Mouse (Mus musculus): ENCODE measurements around the gene Dop1b. TPM values are rescaled to one million over a fixed set of nuclear protein-coding genes. Genes with fewer than 3 reads are reported as not detected.

Dop1b gene
- polyA plus RNA-seq, 1 experiment from 2014 or later = 8.4 TPM

DNA sequence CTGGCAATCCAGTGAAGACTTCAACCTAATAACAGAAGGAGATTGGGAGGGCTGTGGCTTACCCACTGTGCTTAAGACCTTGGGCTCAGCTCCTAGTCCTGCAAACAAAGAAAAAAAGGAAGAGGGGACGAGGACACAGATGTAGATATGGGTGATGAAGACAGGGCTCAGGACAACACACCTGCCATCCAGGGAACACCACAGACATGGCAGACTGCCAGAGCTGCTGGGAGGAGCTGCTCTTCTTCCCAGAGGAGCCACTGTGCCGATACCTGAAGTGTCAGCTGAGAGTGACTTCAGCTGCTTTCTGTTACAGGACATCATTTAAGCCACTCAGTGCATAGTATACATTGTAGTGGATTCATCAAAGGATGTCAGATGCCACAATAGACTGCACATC is 10.8 kb downstream of the Dop1b start:
- H3K4me2 ChIP-seq (ENCODE audit: low read depth, low read length) = no peak overlapping the region
- no peak overlapping the region for H3K4me3 ChIP-seq (ENCODE audit: low read length)
- no peak overlapping the region for H3K27ac ChIP-seq (ENCODE audit: low read length)
- no peak for ATAC-seq (replicated peaks; ENCODE audit: extremely low read depth, insufficient read depth, low FRiP score)
- 52% methylated on average over 2 of the region's 2 CpGs for WGBS
- H3K27me3 ChIP-seq (ENCODE audit: control insufficient read depth, insufficient read depth, low read length) = no peaks in the 10 kb centered on the region
- no peak overlapping the region for H3K9ac ChIP-seq (ENCODE audit: low read length)
- no peaks in the 10 kb centered on the region for H3K36me3 ChIP-seq (ENCODE audit: control insufficient read depth, insufficient read depth)
- peaks cover under 1% of the 10 kb centered on the region for H3K4me1 ChIP-seq (ENCODE audit: control insufficient read depth, insufficient read depth, low read length)
- H3K9me3 ChIP-seq (replicated peaks; ENCODE audit: control insufficient read depth, low read length) = no peaks in the 10 kb centered on the region

DNA sequence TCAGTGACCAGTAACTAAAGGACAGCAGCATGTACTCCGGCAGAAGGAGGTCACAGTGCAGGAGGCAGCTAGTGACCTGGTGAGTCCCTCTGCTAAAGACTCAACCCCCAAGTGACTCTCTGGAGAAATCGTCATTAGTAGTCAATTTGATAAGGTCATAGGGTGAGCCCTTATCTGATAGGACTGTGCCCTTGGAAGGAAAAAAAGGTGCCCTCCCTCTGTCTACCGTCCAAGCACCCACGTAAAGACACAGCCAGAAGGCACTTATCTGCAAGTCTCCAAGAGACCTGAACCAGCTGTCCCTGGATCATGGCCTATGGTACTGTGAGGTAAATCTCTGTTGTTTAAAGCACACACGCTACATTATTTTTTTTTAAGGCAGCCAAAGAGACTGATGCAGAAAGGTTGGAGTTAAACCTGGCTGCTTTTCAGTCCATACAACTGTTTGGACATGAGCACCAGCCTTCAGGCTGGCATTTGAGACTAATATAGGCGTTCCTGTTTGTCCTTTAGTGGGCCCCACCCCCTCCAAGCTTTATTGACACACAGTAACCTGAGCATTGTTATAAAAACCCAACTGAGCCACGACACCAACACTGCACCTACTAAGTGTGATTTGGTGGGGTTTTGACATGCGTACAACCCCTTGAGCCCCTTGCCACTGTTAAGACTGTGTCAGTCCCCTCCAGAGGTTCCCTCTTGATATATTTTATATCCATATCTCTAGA is 13.9 kb downstream of the Dop1b start:
- Histone ChIP-seq H3K36me3 (ENCODE audit: control insufficient read depth, insufficient read depth) (no peaks in the 10 kb centered on the region), H3K27me3 (ENCODE audit: control insufficient read depth, insufficient read depth, low read length) (no peaks in the 10 kb centered on the region), H3K9me3 (replicated peaks; ENCODE audit: control insufficient read depth, low read length) (no peaks in the 10 kb centered on the region), H3K4me3 (ENCODE audit: low read length) (no peak overlapping the region), H3K4me1 (ENCODE audit: control insufficient read depth, insufficient read depth, low read length) (0 out of 2 replicates have a peak, but pooled peaks cover 2% of the 10 kb centered on the region), H3K4me2 (ENCODE audit: low read depth, low read length) (no peak overlapping the region), H3K9ac (ENCODE audit: low read length) (no peak overlapping the region), H3K27ac (ENCODE audit: low read length) (no peak overlapping the region)
- ATAC-seq (replicated peaks; ENCODE audit: extremely low read depth, insufficient read depth, low FRiP score) = no peak
- 67% methylated on average over 8 of the region's 8 CpGs for WGBS

DNA sequence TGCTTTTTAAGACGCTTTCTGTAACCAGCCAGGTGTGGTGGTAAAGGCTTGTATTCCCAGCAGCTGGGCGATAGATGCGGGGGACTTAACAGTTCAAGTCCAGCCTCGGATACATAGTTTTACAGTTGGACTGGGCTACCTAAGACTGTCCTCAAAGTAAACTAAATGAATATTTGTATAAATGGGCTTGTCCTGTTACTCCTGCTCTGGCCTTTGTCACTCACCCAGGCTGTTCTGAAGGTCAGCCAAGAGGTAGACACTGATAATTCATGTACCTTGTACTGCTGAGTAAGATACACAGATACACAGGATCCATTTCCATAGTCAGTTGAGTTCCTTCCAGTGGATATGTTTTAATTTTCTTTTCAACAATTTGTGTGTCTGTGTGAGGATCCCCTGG is 14.5 kb downstream of the Dop1b start:
- WGBS = 88% methylated on average over 4 of the region's 4 CpGs

DNA sequence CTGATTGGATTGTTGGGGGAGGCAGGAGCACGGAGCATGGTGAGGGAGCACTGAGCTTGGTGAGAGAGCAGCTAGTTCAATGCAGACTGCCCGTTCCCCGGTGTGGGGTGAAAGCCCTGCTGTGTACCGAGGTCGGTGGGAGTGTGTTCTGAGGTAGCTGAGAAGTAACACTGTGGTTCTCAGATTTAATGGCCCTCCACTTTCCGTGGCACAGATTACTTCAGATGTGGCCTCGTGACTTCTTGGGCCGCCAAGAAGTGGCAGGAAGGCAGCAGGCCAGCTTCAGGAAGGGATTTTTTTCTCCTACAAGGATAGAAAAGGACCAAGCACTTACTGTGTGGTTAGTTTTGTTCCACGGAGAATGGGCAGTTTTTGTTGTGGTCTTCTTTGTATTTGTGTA is 17.0 kb downstream of the Dop1b start:
- ATAC-seq (replicated peaks; ENCODE audit: extremely low read depth, insufficient read depth, low FRiP score) = no peak
- Histone ChIP-seq H3K36me3 (ENCODE audit: control insufficient read depth, insufficient read depth) (no peaks in the 10 kb centered on the region), H3K9me3 (replicated peaks; ENCODE audit: control insufficient read depth, low read length) (no peaks in the 10 kb centered on the region), H3K4me3 (ENCODE audit: low read length) (no peak overlapping the region), H3K9ac (ENCODE audit: low read length) (no peak overlapping the region), H3K4me2 (ENCODE audit: low read depth, low read length) (no peak overlapping the region), H3K27ac (ENCODE audit: low read length) (no peak overlapping the region), H3K27me3 (ENCODE audit: control insufficient read depth, insufficient read depth, low read length) (no peaks in the 10 kb centered on the region), H3K4me1 (ENCODE audit: control insufficient read depth, insufficient read depth, low read length) (peaks cover 10% of the 10 kb centered on the region)
- 73% methylated on average over 9 of the region's 9 CpGs for WGBS

More for the DNA sequence above, 14.5 kb downstream of the Dop1b start:
- Histone ChIP-seq H3K4me1 (ENCODE audit: control insufficient read depth, insufficient read depth, low read length) (peaks cover 6% of the 10 kb centered on the region), H3K4me3 (ENCODE audit: low read length) (no peak overlapping the region), H3K4me2 (ENCODE audit: low read depth, low read length) (no peak overlapping the region), H3K27me3 (ENCODE audit: control insufficient read depth, insufficient read depth, low read length) (no peaks in the 10 kb centered on the region), H3K9me3 (replicated peaks; ENCODE audit: control insufficient read depth, low read length) (no peaks in the 10 kb centered on the region), H3K36me3 (ENCODE audit: control insufficient read depth, insufficient read depth) (no peaks in the 10 kb centered on the region), H3K9ac (ENCODE audit: low read length) (no peak overlapping the region), H3K27ac (ENCODE audit: low read length) (no peak overlapping the region)
- ATAC-seq (replicated peaks; ENCODE audit: extremely low read depth, insufficient read depth, low FRiP score) = no peak

DNA sequence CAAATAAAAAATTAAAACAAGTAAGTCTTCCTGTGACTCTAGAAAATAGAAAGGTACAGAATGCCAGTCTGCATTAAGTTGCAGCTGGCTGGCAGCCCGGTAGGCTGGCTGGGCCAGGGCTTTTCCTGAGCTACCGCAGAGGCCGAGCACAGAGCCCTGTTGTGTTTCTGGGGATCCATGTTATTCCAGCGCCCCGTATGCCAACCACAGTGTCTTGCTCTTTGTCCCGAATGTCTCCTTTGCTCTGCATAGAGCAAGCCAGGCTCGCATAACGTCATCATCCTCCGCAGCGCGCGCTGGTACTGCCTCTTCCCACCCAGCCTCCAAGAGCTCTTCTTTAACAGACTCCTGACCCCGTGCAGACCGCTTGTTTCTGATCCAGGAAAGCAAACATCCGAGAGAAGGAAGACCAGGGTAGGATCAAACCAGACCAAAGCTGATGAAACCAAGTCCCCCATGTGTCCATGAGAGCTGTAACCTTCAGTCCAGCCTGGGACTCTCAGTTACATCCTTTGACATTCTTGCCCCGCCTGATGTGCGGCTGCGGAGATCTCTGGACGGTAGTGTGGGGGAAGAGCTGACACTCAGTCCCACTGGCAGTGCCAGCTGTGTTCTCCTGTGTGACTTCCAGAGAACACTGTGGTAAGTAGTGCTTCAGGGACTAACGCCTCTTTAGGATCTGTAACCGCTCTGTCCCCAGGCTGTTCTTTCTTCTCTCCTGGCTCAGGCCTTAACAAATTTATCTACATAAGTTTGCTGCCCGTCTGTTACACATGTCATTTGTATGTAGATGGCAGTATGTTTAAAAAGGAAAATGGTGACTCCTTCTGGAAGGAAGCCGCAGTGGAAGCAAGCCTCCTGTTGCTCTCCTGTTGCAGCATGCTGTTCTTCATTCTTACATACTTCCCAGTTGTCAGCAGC is 18.4 kb downstream of the Dop1b start:
- 78% methylated on average over 23 of the region's 23 CpGs for WGBS

DNA sequence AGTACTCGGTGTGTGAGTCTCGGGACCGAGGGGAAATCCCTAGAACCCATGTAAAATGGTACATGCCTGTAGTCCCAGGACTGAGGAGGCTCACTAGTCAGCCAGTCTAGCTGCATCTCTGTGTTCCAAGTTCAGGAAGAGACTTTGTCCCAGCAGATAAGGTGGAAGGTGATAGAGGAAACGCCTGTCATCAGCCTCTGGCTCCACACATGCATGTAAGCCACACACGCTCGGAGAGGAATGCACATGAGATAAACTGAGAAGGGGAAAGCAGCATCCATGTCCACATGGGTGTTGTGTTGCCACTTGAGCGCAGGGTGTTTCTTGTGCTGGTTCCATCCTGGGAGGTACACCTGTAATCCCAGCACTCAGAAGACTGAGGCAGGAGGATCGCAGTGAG is 19.6 kb downstream of the Dop1b start:
- WGBS = 62% methylated on average over 8 of the region's 8 CpGs
- ATAC-seq (replicated peaks; ENCODE audit: extremely low read depth, insufficient read depth, low FRiP score) = 0 out of 2 replicates have a peak, but pooled peaks have one; percentile 56
- H3K4me3 ChIP-seq (ENCODE audit: low read length) = no peak overlapping the region

More for the DNA sequence above, 18.4 kb downstream of the Dop1b start:
- Histone ChIP-seq H3K27ac (ENCODE audit: low read length) (no peak overlapping the region), H3K36me3 (ENCODE audit: control insufficient read depth, insufficient read depth) (no peaks in the 10 kb centered on the region), H3K27me3 (ENCODE audit: control insufficient read depth, insufficient read depth, low read length) (no peaks in the 10 kb centered on the region), H3K9ac (ENCODE audit: low read length) (no peak overlapping the region), H3K9me3 (replicated peaks; ENCODE audit: control insufficient read depth, low read length) (no peaks in the 10 kb centered on the region), H3K4me1 (ENCODE audit: control insufficient read depth, insufficient read depth, low read length) (peaks cover 10% of the 10 kb centered on the region), H3K4me2 (ENCODE audit: low read depth, low read length) (no peak overlapping the region), H3K4me3 (ENCODE audit: low read length) (no peak overlapping the region)
- no peak for ATAC-seq (replicated peaks; ENCODE audit: extremely low read depth, insufficient read depth, low FRiP score)

DNA sequence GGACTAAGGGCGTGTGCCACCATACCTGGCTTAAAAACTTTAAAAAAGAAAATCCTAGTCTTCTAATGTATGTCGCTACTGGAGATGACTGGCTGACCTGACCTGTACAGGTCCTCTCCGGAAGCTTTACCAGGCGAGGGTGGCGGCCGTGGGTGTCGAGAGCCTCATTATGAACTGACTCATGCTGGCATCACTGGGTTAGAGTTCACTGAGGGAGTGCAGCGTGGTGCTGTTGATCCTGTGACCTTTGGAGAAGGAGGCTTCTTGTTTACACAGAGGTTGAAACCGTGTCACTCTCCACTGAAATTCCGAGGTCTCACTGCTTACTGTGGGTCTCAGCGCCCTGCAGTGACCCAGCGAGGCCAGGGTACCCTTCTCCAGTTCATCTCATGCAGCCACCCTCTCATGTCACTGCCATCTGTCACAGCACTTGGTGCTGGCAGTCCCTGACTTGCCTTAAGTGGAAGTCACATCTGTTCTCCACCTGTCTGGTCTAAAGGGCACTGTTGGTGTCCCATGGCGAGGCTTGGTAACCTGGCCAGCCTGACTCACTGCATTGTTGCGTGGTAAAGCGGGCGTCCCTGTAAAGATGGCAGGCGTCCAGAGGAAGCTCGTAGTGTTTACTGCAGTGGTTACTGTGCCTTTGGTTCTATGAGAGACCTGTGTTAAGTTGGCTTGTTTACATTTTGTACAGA is 21.3 kb downstream of the Dop1b start:
- no peaks in the 10 kb centered on the region for H3K27me3 ChIP-seq (ENCODE audit: control insufficient read depth, insufficient read depth, low read length)
- 79% methylated on average over 18 of the region's 18 CpGs for WGBS
- H3K27ac ChIP-seq (ENCODE audit: low read length) = no peak overlapping the region
- peaks cover 10% of the 10 kb centered on the region for H3K4me1 ChIP-seq (ENCODE audit: control insufficient read depth, insufficient read depth, low read length)
- H3K9ac ChIP-seq (ENCODE audit: low read length) = no peak overlapping the region
- H3K4me2 ChIP-seq (ENCODE audit: low read depth, low read length) = no peak overlapping the region
- no peak for ATAC-seq (replicated peaks; ENCODE audit: extremely low read depth, insufficient read depth, low FRiP score)
- no peaks in the 10 kb centered on the region for H3K9me3 ChIP-seq (replicated peaks; ENCODE audit: control insufficient read depth, low read length)
- H3K4me3 ChIP-seq (ENCODE audit: low read length) = no peak overlapping the region
- no peaks in the 10 kb centered on the region for H3K36me3 ChIP-seq (ENCODE audit: control insufficient read depth, insufficient read depth)

More for the DNA sequence above, 19.6 kb downstream of the Dop1b start:
- no peaks in the 10 kb centered on the region for H3K9me3 ChIP-seq (replicated peaks; ENCODE audit: control insufficient read depth, low read length)
- no peak overlapping the region for H3K27ac ChIP-seq (ENCODE audit: low read length)
- no peak overlapping the region for H3K4me2 ChIP-seq (ENCODE audit: low read depth, low read length)
- no peaks in the 10 kb centered on the region for H3K36me3 ChIP-seq (ENCODE audit: control insufficient read depth, insufficient read depth)
- H3K4me1 ChIP-seq (ENCODE audit: control insufficient read depth, insufficient read depth, low read length) = peaks cover 10% of the 10 kb centered on the region
- no peaks in the 10 kb centered on the region for H3K27me3 ChIP-seq (ENCODE audit: control insufficient read depth, insufficient read depth, low read length)
- H3K9ac ChIP-seq (ENCODE audit: low read length) = no peak overlapping the region

DNA sequence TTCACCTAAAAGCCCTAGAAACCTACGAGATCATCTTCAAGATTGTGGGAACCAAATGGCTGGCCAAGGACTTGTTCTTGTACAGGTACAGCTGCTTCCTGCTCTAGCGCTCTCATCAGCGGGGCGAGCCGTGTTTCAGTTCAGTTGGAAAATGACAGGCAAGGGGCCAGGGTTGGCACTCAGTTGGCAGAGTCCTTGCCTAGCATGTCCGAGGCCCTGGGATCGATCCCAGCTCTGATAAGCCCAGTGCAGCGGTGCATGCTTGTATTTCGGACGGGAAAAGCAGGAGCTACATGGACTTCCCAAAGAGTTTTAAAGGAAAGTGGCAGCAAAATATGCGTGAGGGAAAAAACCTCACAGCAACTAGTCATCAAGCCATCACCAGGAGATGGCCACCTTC is 27.5 kb downstream of the Dop1b start:
- Histone ChIP-seq H3K36me3 (ENCODE audit: control insufficient read depth, insufficient read depth) (no peaks in the 10 kb centered on the region), H3K9me3 (replicated peaks; ENCODE audit: control insufficient read depth, low read length) (no peaks in the 10 kb centered on the region), H3K27me3 (ENCODE audit: control insufficient read depth, insufficient read depth, low read length) (no peaks in the 10 kb centered on the region), H3K27ac (ENCODE audit: low read length) (no peak overlapping the region), H3K4me3 (ENCODE audit: low read length) (no peak overlapping the region), H3K4me2 (ENCODE audit: low read depth, low read length) (no peak overlapping the region), H3K4me1 (ENCODE audit: control insufficient read depth, insufficient read depth, low read length) (no peaks in the 10 kb centered on the region), H3K9ac (ENCODE audit: low read length) (no peak overlapping the region)
- WGBS = 91% methylated on average over 11 of the region's 11 CpGs
- ATAC-seq (replicated peaks; ENCODE audit: extremely low read depth, insufficient read depth, low FRiP score) = no peak

All from heart, embryonic 16.5 days (tissue).